Mouse (Mus musculus) ES-E14 (cell line): Measurements from ENCODE around the gene Sacm1l.

Experiments
- CHD2 ChIP-seq: IDR thresholded peaks from 2 replicates; pipeline ENCODE4 v1.6.1; 2014; ENCODE audit warnings: mild to moderate bottlenecking, low read depth, low read length, inconsistent platforms
- HCFC1 ChIP-seq: IDR thresholded peaks from 2 replicates; pipeline ENCODE4 v1.6.1; 2012; ENCODE audit warnings: low read length, inconsistent platforms, borderline replicate concordance; ENCODE audit not compliant: insufficient read depth
- MAFK ChIP-seq: IDR thresholded peaks from 2 replicates; pipeline ENCODE4 v1.6.1; 2014; ENCODE audit warnings: mild to moderate bottlenecking, low read depth, low read length, inconsistent platforms; ENCODE audit not compliant: insufficient read depth
- ZC3H11A ChIP-seq: IDR thresholded peaks from 2 replicates; pipeline ENCODE4 v1.6.1; 2012; ENCODE audit warnings: low read depth, mild to moderate bottlenecking, inconsistent platforms, low read length, borderline replicate concordance
- ZNF384 ChIP-seq: IDR thresholded peaks from 2 replicates; pipeline ENCODE4 v1.6.1; 2012; ENCODE audit warnings: low read depth, low read length, inconsistent platforms

DNA sequence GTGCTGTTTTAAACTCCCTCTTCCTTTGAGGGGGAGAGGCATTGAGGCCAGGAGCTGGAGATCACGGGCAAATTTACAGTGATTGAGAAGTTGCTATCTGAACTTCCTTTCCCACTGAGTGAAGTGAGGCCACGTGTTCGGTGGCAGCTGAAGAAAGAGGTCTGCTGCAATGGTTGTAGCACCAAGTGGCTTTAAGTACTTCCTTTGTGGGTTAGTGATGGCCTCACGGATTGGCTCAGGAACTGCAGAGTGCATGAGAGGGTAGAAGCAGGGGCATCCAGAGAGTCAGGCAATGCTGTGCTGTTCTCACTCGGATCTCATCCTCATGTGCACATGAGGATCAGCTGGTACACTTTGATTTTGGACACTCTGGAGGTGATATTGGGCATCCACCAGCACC, 31.7 kb upstream of the Sacm1l start:
- no peak for TF ChIP-seq CHD2
- no peak for TF ChIP-seq MAFK
- TF ChIP-seq ZC3H11A = no peak
- no peak for TF ChIP-seq HCFC1
- TF ChIP-seq ZNF384 = no peak
